Comparison of ENCODE assay signal across 35 mouse cellular contexts in the genomic region with DNA sequence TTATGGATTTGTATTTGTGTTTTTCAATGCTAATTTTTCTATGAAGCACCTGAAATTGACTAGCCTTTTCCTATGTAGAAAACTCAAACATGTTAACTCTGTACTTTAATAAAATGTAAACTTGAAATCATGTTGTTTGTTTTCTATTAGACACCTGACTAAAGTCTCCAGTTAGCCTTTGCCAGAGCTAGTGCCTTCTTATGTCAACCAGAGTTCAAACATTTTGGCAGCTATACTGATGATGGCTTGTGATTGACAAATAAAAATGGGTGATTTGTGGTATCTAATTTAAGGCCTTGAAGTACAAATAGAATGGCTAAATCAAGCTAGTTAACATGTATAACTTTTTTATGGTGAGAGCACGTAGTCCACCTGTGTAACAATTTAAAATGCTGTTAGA.
"Had no signal": no experiment of that assay in that cellular context is flagged by ENCODE, and none has a peak within 500 bp of the region (broad histone marks: within the 10 kb centered on the region; RNA-seq: fewer than 3 reads in every experiment).

No protein-coding gene starts in this region.

- H3K4me1 ChIP-seq: heart, embryonic 10.5 days; heart, embryonic 12.5 days; heart, embryonic 13.5 days; heart, embryonic 15.5 days; hindbrain, embryonic 15.5 days; intestine, embryonic 15.5 days; kidney, embryonic 15.5 days had no signal

- H3K9ac ChIP-seq: heart, embryonic 12.5 days; heart, embryonic 13.5 days; heart, embryonic 15.5 days; hindbrain, embryonic 12.5 days; hindbrain, embryonic 13.5 days; hindbrain, embryonic 14.5 days; hindbrain, embryonic 15.5 days; intestine, embryonic 15.5 days; kidney, embryonic 15.5 days had no signal

- H3K9me3 ChIP-seq: heart, embryonic 10.5 days; heart, embryonic 12.5 days; heart, embryonic 13.5 days; heart, embryonic 15.5 days; hindbrain, embryonic 10.5 days; hindbrain, embryonic 12.5 days; hindbrain, embryonic 13.5 days; hindbrain, embryonic 15.5 days; intestine, embryonic 15.5 days; kidney, embryonic 15.5 days had no signal

- H3K27me3 ChIP-seq: heart, embryonic 12.5 days; heart, embryonic 13.5 days; heart, embryonic 15.5 days; hindbrain, embryonic 12.5 days; intestine, embryonic 15.5 days; kidney, embryonic 15.5 days had no signal

- H3K4me2 ChIP-seq: heart, embryonic 11.5 days; heart, embryonic 12.5 days; heart, embryonic 13.5 days; heart, embryonic 15.5 days; hindbrain, embryonic 12.5 days; hindbrain, embryonic 13.5 days; hindbrain, embryonic 14.5 days; hindbrain, embryonic 15.5 days; intestine, embryonic 15.5 days; kidney, embryonic 15.5 days had no signal

- DNase-seq: heart, postnatal 10 days; heart, postnatal 14 days; heart, postnatal 36 days; heart, postnatal 4 days; kidney, adult 11 months; kidney, adult 18-20 months; kidney, adult 2 months; kidney, adult 8-10 months; kidney, adult 9 months; kidney, postnatal 10 days; kidney, postnatal 14 days; kidney, postnatal 25 days; kidney, postnatal 36 days; kidney, postnatal 4 days; layer of hippocampus, adult 9-11 months; layer of hippocampus, postnatal 36 days had no signal

- H3K27ac ChIP-seq: heart, embryonic 10.5 days; heart, embryonic 13.5 days; heart, embryonic 15.5 days; hindbrain, embryonic 10.5 days; hindbrain, embryonic 12.5 days; hindbrain, embryonic 13.5 days; hindbrain, embryonic 14.5 days; hindbrain, embryonic 15.5 days; hindbrain, postnatal 0 days; intestine, embryonic 15.5 days; kidney, embryonic 15.5 days; kidney, postnatal 0 days; layer of hippocampus, adult 2 months had no signal

- ATAC-seq: hindbrain, embryonic 16.5 days; hindbrain, postnatal 0 days; inflammation-experienced regulatory T-cells, adult 6 months; intestine, embryonic 15.5 days; intestine, embryonic 16.5 days; intestine, postnatal 0 days had no signal

- H3K4me3 ChIP-seq: heart, embryonic 10.5 days; heart, embryonic 12.5 days; heart, embryonic 13.5 days; heart, embryonic 15.5 days; hindbrain, embryonic 10.5 days; hindbrain, embryonic 12.5 days; hindbrain, embryonic 13.5 days; hindbrain, embryonic 15.5 days; intestine, embryonic 15.5 days; kidney, embryonic 15.5 days; layer of hippocampus, adult 2 months had no signal
